Mouse (Mus musculus): ENCODE measurements at regions not wholly inside any gene's neighbourhood (a gene's known extent, or its start where the extent isn't known, plus 50 kb on each side); places are given as distances from the start of the nearest gene placed in this dataset.

DNA sequence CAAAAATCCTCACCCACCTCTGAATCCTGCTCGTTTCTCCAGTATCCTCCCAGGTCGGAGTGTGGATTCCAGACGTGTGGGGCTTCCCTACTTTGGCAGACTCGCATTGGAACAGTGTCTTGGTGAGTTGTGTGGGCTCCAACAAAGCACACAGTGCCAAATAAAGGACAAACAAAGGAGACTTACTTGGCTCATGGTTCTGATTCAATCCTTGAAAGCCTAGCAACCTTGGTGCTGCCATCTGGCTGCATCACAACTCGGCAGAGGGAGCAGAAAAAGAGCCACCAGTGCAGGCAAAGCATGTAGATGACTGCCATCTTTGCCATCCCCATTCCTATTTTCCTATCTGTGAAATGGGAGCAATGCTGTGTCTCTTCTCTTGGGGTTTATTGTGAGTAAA lies 64.0 kb downstream of the Il9r start:
- H3K4me2 ChIP-seq, result no peak overlapping the region
- no peak for ATAC-seq (ENCODE audit: low FRiP score)
- 59% methylated on average over 5 of the region's 5 CpGs for WGBS

DNA sequence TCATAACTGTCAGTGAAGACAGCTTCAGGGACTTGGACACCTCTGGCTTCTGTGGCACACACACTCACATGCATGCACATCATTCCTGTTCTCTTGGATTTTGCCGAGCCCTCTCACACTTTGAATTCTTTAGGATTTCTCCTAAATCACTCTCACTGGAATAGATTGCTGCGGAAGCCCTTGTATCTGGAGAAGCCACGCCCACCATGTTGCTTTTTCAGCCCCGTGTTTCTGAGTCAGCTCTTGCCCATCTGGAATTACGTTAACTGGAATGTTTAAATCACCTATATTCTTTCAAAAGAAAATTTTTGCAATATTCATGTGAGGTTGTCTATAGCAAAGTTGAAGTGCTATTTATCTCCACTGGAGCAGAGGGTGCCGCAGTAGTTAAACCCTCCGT lies 66.1 kb downstream of the Il9r start:
- WGBS, result 79% methylated on average over 7 of the region's 7 CpGs
- H3K4me1 ChIP-seq, result peaks cover 12% of the 10 kb centered on the region
- no peak overlapping the region for H3K4me2 ChIP-seq
- H3K27ac ChIP-seq (replicated peaks), result no peak overlapping the region
- no peaks in the 10 kb centered on the region for H3K27me3 ChIP-seq (replicated peaks)
- no peaks in the 10 kb centered on the region for H3K36me3 ChIP-seq
- H3K9me3 ChIP-seq (replicated peaks), result no peaks in the 10 kb centered on the region
- no peak for ATAC-seq (ENCODE audit: low FRiP score)
- no peak overlapping the region for H3K4me3 ChIP-seq (replicated peaks)
- H3K9ac ChIP-seq (replicated peaks), result no peak overlapping the region

More for the DNA sequence above, 64.0 kb downstream of the Il9r start:
- no peaks in the 10 kb centered on the region for H3K9me3 ChIP-seq (replicated peaks)
- H3K4me1 ChIP-seq, result peaks cover 12% of the 10 kb centered on the region
- no peaks in the 10 kb centered on the region for H3K36me3 ChIP-seq
- H3K27me3 ChIP-seq (replicated peaks), result no peaks in the 10 kb centered on the region
- no peak overlapping the region for H3K9ac ChIP-seq (replicated peaks)
- H3K4me3 ChIP-seq (replicated peaks), result no peak overlapping the region
- no peak overlapping the region for H3K27ac ChIP-seq (replicated peaks)

DNA sequence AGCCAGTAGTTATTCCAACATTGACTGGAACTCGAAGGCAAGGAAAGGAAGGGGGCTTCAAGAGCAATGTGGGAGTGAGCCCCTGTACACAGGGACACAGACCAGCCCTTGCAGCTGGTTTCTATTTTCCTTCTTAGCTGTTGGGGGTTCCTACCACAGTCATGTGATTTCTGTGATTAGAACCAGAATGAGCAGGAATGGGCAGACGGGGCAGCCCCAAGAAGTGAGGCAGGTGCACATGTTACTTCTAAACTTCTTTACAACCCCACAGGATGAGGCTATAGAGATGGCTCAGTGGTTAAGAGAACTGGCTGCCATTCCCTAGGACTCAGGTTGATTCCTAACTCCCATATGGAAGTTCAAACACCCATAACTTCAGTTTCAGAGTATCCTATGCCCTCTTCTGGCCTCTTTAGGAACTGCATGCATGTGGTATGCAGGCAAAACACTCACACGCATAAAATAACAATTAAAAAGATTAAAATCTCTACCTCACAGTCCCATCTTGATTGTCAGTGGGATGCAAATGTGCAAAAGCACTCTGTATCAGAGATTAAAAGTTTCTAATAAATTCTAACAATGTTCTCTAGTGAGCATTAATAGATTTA lies 68.0 kb downstream of the Il9r start:
- Histone ChIP-seq H3K27ac (replicated peaks) (no peak overlapping the region), H3K36me3 (no peaks in the 10 kb centered on the region), H3K9me3 (replicated peaks) (no peaks in the 10 kb centered on the region), H3K4me3 (replicated peaks) (no peak overlapping the region), H3K4me1 (peaks cover 5% of the 10 kb centered on the region), H3K9ac (replicated peaks) (no peak overlapping the region), H3K4me2 (no peak overlapping the region), H3K27me3 (replicated peaks) (no peaks in the 10 kb centered on the region)
- no peak for ATAC-seq (ENCODE audit: low FRiP score)
- WGBS, result 75% methylated on average over 3 of the region's 3 CpGs

DNA sequence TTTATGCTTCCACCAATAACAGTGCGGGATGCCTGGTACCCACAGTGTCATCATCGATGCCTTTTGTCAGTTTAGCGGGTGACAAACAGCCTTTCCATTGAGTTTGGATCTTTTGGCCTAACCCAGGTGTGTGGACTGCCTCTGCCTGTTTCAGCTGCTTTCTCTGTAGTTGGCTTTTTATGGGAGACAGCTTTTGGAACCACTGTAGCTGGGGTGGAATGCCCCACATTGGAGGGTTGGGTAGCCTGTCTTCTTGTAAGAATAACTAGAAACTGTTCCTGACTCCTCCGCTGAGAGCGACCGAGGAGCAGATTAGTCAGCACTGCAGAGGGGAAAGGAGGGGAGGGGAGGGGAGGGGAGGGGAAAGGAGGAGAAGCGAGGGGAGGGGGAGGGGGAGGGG lies 71.5 kb downstream of the Il9r start:
- no peaks in the 10 kb centered on the region for H3K36me3 ChIP-seq
- H3K27me3 ChIP-seq (replicated peaks), result no peaks in the 10 kb centered on the region
- no peaks in the 10 kb centered on the region for H3K9me3 ChIP-seq (replicated peaks)
- peaks cover 19% of the 10 kb centered on the region for H3K4me1 ChIP-seq
- WGBS, result 61% methylated on average over 6 of the region's 7 CpGs
- H3K4me2 ChIP-seq, result no peak overlapping the region
- H3K9ac ChIP-seq (replicated peaks), result no peak overlapping the region
- H3K4me3 ChIP-seq (replicated peaks), result no peak overlapping the region
- no peak for ATAC-seq (ENCODE audit: low FRiP score)
- H3K27ac ChIP-seq (replicated peaks), result no peak overlapping the region

DNA sequence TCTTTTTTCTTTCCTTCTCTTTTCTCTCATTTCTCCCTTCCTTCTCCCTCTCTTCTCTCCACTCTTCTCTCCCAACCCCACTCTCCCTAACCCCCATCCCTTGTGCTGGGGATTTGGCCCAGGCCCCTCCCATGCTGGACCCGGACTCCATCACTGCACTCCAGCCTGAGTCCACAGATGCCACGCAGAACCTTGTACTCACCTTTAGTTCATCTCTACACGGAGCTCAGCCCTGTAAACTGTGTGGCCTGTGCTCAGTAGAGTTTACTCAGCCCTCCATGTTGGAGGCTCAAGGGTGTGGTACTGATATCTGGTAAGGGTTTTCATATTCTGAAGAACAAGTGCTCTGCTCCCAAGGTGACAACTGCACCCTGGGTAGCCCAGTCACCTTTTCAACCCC lies 72.1 kb downstream of the Il9r start:
- no peaks in the 10 kb centered on the region for H3K9me3 ChIP-seq (replicated peaks)
- H3K4me3 ChIP-seq (replicated peaks), result no peak overlapping the region
- no peak overlapping the region for H3K27ac ChIP-seq (replicated peaks)
- no peaks in the 10 kb centered on the region for H3K36me3 ChIP-seq
- no peak overlapping the region for H3K4me2 ChIP-seq
- H3K27me3 ChIP-seq (replicated peaks), result no peaks in the 10 kb centered on the region
- ATAC-seq (ENCODE audit: low FRiP score), result peak; percentile 35; the same call in 1 of the 2 replicates
- H3K9ac ChIP-seq (replicated peaks), result no peak overlapping the region
- WGBS, result 85% methylated on average over 3 of the region's 3 CpGs
- H3K4me1 ChIP-seq, result peaks cover 19% of the 10 kb centered on the region

DNA sequence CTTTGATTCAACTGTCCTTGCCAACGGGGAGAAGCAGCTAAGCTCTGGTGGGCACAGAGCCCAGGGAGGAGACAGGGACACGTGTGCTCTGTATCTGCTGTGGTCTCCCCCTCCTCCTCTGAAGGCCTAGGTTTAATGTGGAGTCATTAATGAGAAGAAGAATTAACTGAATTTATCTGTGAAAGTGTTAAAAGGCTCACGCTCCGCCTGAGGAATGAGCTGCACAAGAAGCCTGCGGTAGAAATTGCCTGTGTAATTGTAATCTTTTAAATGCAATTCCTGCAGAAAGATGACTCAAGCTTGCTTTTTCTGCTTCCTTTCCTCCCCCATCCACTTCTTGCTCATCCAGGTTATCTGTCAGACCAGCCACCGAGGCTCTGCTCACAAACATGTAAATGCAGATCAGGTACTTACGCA lies 72.7 kb downstream of the Il9r start:
- Histone ChIP-seq H3K27me3 (replicated peaks) (no peaks in the 10 kb centered on the region), H3K36me3 (no peaks in the 10 kb centered on the region), H3K4me3 (replicated peaks) (no peak overlapping the region), H3K9ac (replicated peaks) (no peak overlapping the region), H3K4me2 (no peak overlapping the region), H3K27ac (replicated peaks) (peak overlapping the region; percentile 60), H3K9me3 (replicated peaks) (no peaks in the 10 kb centered on the region), H3K4me1 (peaks cover 19% of the 10 kb centered on the region)
- 34% methylated on average over 7 of the region's 7 CpGs for WGBS
- peak; percentile 62 for ATAC-seq (ENCODE audit: low FRiP score)

DNA sequence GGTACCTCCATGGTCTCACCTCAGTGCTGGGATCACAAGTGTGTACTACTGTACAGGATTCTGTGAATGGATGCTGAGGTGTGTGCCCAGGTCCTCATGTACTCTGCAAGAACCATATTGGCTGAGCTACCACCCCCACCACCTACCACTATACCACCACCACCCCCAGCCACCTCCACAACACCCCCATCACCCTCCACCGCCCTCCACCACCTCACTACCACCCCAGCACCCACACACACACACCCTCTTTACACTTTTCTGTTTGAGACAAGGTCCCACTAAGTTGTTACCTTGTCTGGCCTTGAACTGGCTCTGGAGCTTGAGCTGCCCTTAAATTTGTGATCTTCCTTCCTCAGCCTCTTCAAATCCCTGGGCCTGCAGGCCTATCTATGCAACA lies 73.3 kb downstream of the Il9r start:
- Histone ChIP-seq H3K9me3 (replicated peaks) (no peaks in the 10 kb centered on the region), H3K4me2 (no peak overlapping the region), H3K36me3 (no peaks in the 10 kb centered on the region), H3K27me3 (replicated peaks) (no peaks in the 10 kb centered on the region), H3K9ac (replicated peaks) (no peak overlapping the region), H3K27ac (replicated peaks) (peak overlapping the region; percentile 60; the same call in 1 of the 2 replicates), H3K4me1 (peaks cover 19% of the 10 kb centered on the region), H3K4me3 (replicated peaks) (no peak overlapping the region)
- 88% methylated on average over 1 of the region's 1 CpGs for WGBS
- no peak for ATAC-seq (ENCODE audit: low FRiP score)

DNA sequence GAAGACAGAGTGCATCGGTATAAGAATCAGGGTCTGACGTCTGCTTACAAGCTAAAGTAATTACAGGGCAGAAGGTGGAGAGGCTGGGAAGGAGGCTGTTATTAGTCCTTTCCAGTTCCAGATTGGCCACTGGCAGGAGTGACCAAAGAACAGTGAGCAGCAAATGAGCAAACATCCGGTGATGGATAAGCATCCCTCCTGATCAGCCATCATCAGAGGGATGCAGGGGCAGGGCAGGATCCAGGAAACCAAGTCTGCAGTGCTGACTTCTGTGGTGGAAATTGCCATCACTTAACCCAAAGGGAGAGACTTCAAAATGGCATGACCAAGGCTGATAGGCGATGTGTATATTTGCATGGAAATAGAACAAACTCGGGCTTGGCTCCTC lies 73.8 kb downstream of the Il9r start:
- Histone ChIP-seq H3K27ac (replicated peaks) (0 out of 2 replicates have a peak overlapping the region, but pooled peaks have one; percentile 1), H3K9me3 (replicated peaks) (no peaks in the 10 kb centered on the region), H3K9ac (replicated peaks) (no peak overlapping the region), H3K4me3 (replicated peaks) (no peak overlapping the region), H3K4me2 (no peak overlapping the region), H3K36me3 (no peaks in the 10 kb centered on the region), H3K27me3 (replicated peaks) (no peaks in the 10 kb centered on the region), H3K4me1 (peaks cover 19% of the 10 kb centered on the region)
- WGBS, result 64% methylated on average over 5 of the region's 5 CpGs
- ATAC-seq (ENCODE audit: low FRiP score), result no peak

DNA sequence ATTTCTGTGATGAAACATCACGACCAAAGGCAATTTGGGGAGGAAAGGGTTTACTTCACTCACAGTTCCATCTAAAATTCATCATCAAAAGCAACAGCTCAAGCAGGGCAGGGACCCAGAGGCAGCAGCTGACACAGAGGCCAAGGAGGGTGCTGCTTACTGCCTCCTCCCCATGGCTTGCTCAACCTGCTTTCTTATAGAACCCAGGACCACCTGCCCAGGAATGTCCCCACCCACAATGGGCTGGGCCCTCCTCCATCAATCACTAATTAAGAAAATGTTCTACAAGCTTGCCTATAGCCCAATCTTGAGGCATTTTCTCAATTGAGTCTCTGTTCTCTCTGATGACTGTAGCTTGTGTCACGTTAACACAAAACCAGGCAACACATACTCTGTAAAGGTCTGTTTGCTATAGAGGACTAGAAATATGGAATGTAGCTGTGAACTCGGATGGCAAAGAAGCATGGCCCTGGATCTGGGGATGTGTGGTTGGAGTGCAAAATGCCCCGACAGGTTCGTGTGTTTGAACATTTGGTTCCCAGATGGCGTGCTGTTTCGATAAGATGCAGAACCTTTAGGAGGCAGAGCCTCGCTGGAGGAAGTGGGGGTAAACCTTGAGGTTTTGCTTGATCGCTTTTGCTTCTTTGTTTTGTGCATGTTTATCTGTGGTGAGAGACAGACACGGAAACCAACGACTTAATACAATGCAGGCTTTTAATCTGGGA lies 74.3 kb downstream of the Il9r start:
- Histone ChIP-seq H3K36me3 (no peaks in the 10 kb centered on the region), H3K27me3 (replicated peaks) (no peaks in the 10 kb centered on the region), H3K9ac (replicated peaks) (no peak overlapping the region), H3K4me1 (peaks cover 19% of the 10 kb centered on the region), H3K9me3 (replicated peaks) (no peaks in the 10 kb centered on the region), H3K4me3 (replicated peaks) (no peak overlapping the region), H3K4me2 (no peak overlapping the region), H3K27ac (replicated peaks) (no peak overlapping the region)
- 55% methylated on average over 11 of the region's 11 CpGs for WGBS
- no peak for ATAC-seq (ENCODE audit: low FRiP score)

DNA sequence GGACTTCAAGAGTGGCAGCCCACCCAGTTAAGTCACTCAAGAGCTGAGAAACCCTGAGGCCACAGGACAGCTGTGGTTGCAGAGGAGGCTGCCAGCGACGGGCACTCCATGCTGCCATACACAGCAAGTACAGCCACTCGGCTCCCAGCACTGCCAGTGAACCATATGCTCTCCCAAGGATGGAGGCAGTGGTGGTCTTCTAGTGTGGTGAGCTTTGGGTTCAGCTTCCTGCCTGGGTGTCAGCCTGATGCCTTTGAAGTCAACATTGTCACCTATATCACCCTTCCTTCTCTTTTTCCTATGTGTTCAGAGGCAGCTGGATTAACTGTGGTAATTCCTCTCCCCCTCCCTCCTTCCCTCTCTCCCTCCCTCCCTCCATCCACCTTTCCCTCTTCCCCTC lies 79.5 kb downstream of the Il9r start:
- Histone ChIP-seq H3K4me3 (replicated peaks) (no peak overlapping the region), H3K27me3 (replicated peaks) (no peaks in the 10 kb centered on the region), H3K4me2 (no peak overlapping the region), H3K27ac (replicated peaks) (no peak overlapping the region), H3K9ac (replicated peaks) (no peak overlapping the region), H3K9me3 (replicated peaks) (no peaks in the 10 kb centered on the region), H3K4me1 (peaks cover 20% of the 10 kb centered on the region), H3K36me3 (no peaks in the 10 kb centered on the region)
- 52% methylated on average over 3 of the region's 3 CpGs for WGBS
- ATAC-seq (ENCODE audit: low FRiP score), result no peak

DNA sequence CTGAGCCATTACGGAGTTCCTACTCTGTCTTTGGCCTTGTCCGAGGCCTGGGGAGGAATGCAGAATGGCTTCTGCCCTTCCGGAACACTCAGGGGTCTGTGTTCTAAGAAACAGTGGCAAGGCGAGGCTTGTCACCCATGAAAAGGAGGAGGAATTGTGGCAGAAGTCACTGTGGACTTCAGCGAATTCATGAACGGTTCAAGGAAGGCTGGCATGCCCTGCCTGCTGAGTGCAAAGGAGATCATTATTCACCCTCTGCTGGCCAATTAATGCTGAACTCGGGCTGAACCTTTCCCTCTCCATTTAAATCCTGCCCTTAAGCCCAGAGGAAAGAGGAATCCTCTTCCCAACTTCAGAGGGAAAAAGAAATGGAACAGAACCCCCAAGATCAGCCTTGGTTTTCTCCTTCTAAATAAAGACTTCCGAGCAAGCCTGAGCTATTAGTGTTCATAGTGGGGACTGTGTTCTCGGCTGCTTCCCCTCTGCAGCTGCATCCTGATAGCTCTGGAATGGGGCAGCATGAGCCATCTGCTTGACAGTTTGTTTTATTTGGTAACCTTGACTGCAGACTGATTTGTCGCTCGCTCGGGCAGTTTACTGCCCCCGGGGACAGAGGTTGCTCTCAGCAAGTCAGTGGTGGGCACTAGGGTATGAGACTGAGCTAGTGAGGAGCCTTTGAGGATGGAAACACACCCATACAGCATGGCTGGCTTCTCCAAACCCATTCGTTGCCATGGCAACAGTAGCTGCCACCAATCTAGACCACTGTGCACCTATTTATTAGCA lies 81.0 kb downstream of the Il9r start:
- no peaks in the 10 kb centered on the region for H3K27me3 ChIP-seq (replicated peaks)
- no peaks in the 10 kb centered on the region for H3K36me3 ChIP-seq
- 14% methylated on average over 14 of the region's 14 CpGs for whole genome bisulfite sequencing
- H3K4me3 ChIP-seq (replicated peaks), result no peak overlapping the region
- peaks cover 19% of the 10 kb centered on the region for H3K4me1 ChIP-seq
- no peak overlapping the region; the same call in 1 of the 2 replicates for H3K9ac ChIP-seq (replicated peaks)
- peak overlapping the region; percentile 73 for H3K27ac ChIP-seq (replicated peaks)
- H3K9me3 ChIP-seq (replicated peaks), result no peaks in the 10 kb centered on the region
- peak; percentile 68 for ATAC-seq (ENCODE audit: low FRiP score)
- H3K4me2 ChIP-seq, result no peak overlapping the region

DNA sequence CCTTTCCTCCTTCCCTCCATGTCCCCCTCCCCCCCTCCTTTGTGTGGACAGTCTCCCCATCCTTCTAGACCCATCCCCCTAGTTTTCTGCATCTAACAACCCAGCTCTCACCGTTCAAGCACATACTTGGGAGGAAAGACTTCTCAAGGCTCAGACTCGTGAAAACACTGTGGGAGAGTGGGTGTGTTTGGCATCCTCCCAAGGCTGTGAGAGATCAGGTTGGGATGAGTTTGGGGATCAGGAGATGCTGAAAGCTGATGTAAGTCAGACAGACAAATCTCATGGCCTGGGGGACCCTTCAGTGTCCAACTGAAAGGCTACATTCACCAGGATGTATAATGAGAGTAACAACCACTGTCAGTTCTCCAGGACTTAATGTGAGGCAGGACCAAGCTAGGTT lies 82.1 kb downstream of the Il9r start:
- 0 out of 2 replicates have a peak overlapping the region, but pooled peaks have one; percentile 6 for H3K27ac ChIP-seq (replicated peaks)
- WGBS, result 51% methylated on average over 2 of the region's 2 CpGs
- no peak overlapping the region for H3K9ac ChIP-seq (replicated peaks)
- H3K36me3 ChIP-seq, result no peaks in the 10 kb centered on the region
- ATAC-seq (ENCODE audit: low FRiP score), result no peak
- no peaks in the 10 kb centered on the region for H3K27me3 ChIP-seq (replicated peaks)
- no peak overlapping the region for H3K4me2 ChIP-seq
- H3K9me3 ChIP-seq (replicated peaks), result no peaks in the 10 kb centered on the region
- H3K4me1 ChIP-seq, result peaks cover 30% of the 10 kb centered on the region
- no peak overlapping the region for H3K4me3 ChIP-seq (replicated peaks)

Measured in neural tube, embryonic 15.5 days (tissue).